Mouse (Mus musculus) colon, adult 2 months (tissue): ENCODE measurements around the gene Vstm4. TPM values are rescaled to one million over a fixed set of nuclear protein-coding genes. Genes with fewer than 3 reads are reported as not detected.

Source experiments
- polyA plus RNA-seq: library from polyadenylated mRNA; depleted of rRNA; stranded (reverse); fragments of >200 nt; gene quantifications from 2 replicates; pipeline ENCODE4 v1.2.3, GENCODE M21; 2012; rRNA removed

Vstm4 gene
- polyA plus RNA-seq, result 2.6 TPM in 2 replicates

GRCm38 (mm10) chr14:32856681-32857328, at the start of gene Vstm4:
TSS of gene Vstm4 (plus strand) at chr14:32856756.

GRCm38 (mm10) chr14:32833847-32834246, 22.7 kb upstream of the Vstm4 start, which contains the start of gene Fam170b:
TSS of gene Fam170b (plus strand) at chr14:32833962.

Other genes starting within 250 kb of the Vstm4 start
- 0.08 and 0.13 TPM in 2 replicates for gene 3425401B19Rik, start 171.5 kb upstream of the Vstm4 start, polyA plus RNA-seq
- gene Tmem273, start 70.8 kb upstream of the Vstm4 start, polyA plus RNA-seq, result 0.71 and 0.78 TPM in 2 replicates
- gene Fam170b, start 22.8 kb upstream of the Vstm4 start, polyA plus RNA-seq, result not detected in 2 replicates
- gene Lrrc18, start 134.6 kb downstream of the Vstm4 start, polyA plus RNA-seq, result 0.12 and 0.27 TPM in 2 replicates